Mouse (Mus musculus) ES-E14 (cell line): Measurements from ENCODE around the gene Stx8.

Source experiments
- HCFC1 ChIP-seq: IDR thresholded peaks from 2 replicates; pipeline ENCODE4 v1.6.1; 2012; ENCODE audit warnings: low read length, inconsistent platforms, borderline replicate concordance; ENCODE audit not compliant: insufficient read depth
- MAFK ChIP-seq: IDR thresholded peaks from 2 replicates; pipeline ENCODE4 v1.6.1; 2014; ENCODE audit warnings: mild to moderate bottlenecking, low read depth, low read length, inconsistent platforms; ENCODE audit not compliant: insufficient read depth
- ZC3H11A ChIP-seq: IDR thresholded peaks from 2 replicates; pipeline ENCODE4 v1.6.1; 2012; ENCODE audit warnings: low read depth, mild to moderate bottlenecking, inconsistent platforms, low read length, borderline replicate concordance
- ZNF384 ChIP-seq: IDR thresholded peaks from 2 replicates; pipeline ENCODE4 v1.6.1; 2012; ENCODE audit warnings: low read depth, low read length, inconsistent platforms

- TF ChIP-seq HCFC1 (no peak), ZNF384 (no peak), MAFK (no peak), ZC3H11A (no peak)
These were observed 120.2 kb downstream of the Stx8 start for GRCm38 (mm10) chr11:68086221-68086620.
